Mouse (Mus musculus): Measurements from ENCODE around the gene Paf1. TPM values are rescaled to one million over a fixed set of nuclear protein-coding genes. Genes with fewer than 3 reads are reported as not detected.

Paf1 gene
- polyA plus RNA-seq, 1 experiment, result 44.3 TPM

- H3K36me3 ChIP-seq (ENCODE audit: control insufficient read depth, insufficient read depth), result no peaks in the 10 kb centered on the region
- no peak for TF ChIP-seq USF1 (IDR thresholded peaks at IDR 0.05; ENCODE audit: low read depth)
- TF ChIP-seq FOSL1 (IDR thresholded peaks at IDR 0.05; ENCODE audit: insufficient read depth, low read length, poor library complexity, severe bottlenecking), result no peak
- TF ChIP-seq MYOG (IDR thresholded peaks at IDR 0.05; ENCODE audit: control insufficient read depth, extremely low read depth, insufficient read length), result no peak
- TF ChIP-seq MYOD1 (IDR thresholded peaks at IDR 0.05; ENCODE audit: control insufficient read depth, insufficient read length, low read depth), result no peak
- no peak for TF ChIP-seq MAX (IDR thresholded peaks at IDR 0.05)
- TF ChIP-seq CEBPB (IDR thresholded peaks at IDR 0.05; ENCODE audit: low read depth), result no peak
- TF ChIP-seq CTCF (IDR thresholded peaks at IDR 0.05; ENCODE audit: control insufficient read depth, insufficient read depth, insufficient read length), result no peak
- H3K27me3 ChIP-seq (ENCODE audit: control insufficient read depth, insufficient read depth, insufficient read length), result peaks cover 51% of the 10 kb centered on the region
- no peaks in the 10 kb centered on the region for H3K79me3 ChIP-seq (ENCODE audit: low read depth)
- H3K79me2 ChIP-seq (ENCODE audit: control insufficient read depth, insufficient read depth), result no peaks in the 10 kb centered on the region
- H3K4me3 ChIP-seq (ENCODE audit: insufficient read depth, poor library complexity, severe bottlenecking), result no peak overlapping the region
- H3ac ChIP-seq (ENCODE audit: control insufficient read depth, insufficient read length, low read depth), result no peak overlapping the region
Observed at GRCm38 (mm10) chr7:28447865-28448820, 55.4 kb downstream of the Paf1 start.

Other genes with a start within 250 kb of the Paf1 start
- 410 TPM for gene Fbl, start 223.2 kb upstream of the Paf1 start, polyA plus RNA-seq (2012; fragmentation: generic; extraction: Trizol)
- 5.3 TPM for gene Dyrk1b, start 213.5 kb upstream of the Paf1 start, polyA plus RNA-seq (2012; fragmentation: generic; extraction: Trizol)
- 6.9 TPM for gene Eid2, start 125.1 kb upstream of the Paf1 start, polyA plus RNA-seq (2012; fragmentation: generic; extraction: Trizol)
- 4.3 TPM for gene Eid2b, start 115.2 kb upstream of the Paf1 start, polyA plus RNA-seq (2012; fragmentation: generic; extraction: Trizol)
- gene Selenov, start 101.8 kb upstream of the Paf1 start, polyA plus RNA-seq (2012; fragmentation: generic; extraction: Trizol), result not detected
- gene Dll3, start 90.7 kb upstream of the Paf1 start, polyA plus RNA-seq (2012; fragmentation: generic; extraction: Trizol), result 0.06 TPM
- gene Timm50, start 80.9 kb upstream of the Paf1 start, polyA plus RNA-seq (2012; fragmentation: generic; extraction: Trizol), result 130 TPM
- gene Supt5, start 54.2 kb upstream of the Paf1 start, polyA plus RNA-seq (2012; fragmentation: generic; extraction: Trizol), result 82.4 TPM
- gene Rps16, start 42.3 kb upstream of the Paf1 start, polyA plus RNA-seq (2012; fragmentation: generic; extraction: Trizol), result 6,019 TPM
- gene Plekhg2, start 20.4 kb upstream of the Paf1 start, polyA plus RNA-seq (2012; fragmentation: generic; extraction: Trizol), result 29.0 TPM
- gene Zfp36, start 12.7 kb upstream of the Paf1 start, polyA plus RNA-seq (2012; fragmentation: generic; extraction: Trizol), result 11.2 TPM
- 55.6 TPM for gene Med29, start 243 bp upstream of the Paf1 start, polyA plus RNA-seq (2012; fragmentation: generic; extraction: Trizol)
- not detected for gene Gmfg, start 44.5 kb downstream of the Paf1 start, polyA plus RNA-seq (2012; fragmentation: generic; extraction: Trizol)
- not detected for gene Lrfn1, start 59.0 kb downstream of the Paf1 start, polyA plus RNA-seq (2012; fragmentation: generic; extraction: Trizol)
- gene Ifnl2, start 117.5 kb downstream of the Paf1 start, polyA plus RNA-seq (2012; fragmentation: generic; extraction: Trizol), result not detected
- not detected for gene Ifnl3, start 129.9 kb downstream of the Paf1 start, polyA plus RNA-seq (2012; fragmentation: generic; extraction: Trizol)
- gene Sycn, start 147.9 kb downstream of the Paf1 start, polyA plus RNA-seq (2012; fragmentation: generic; extraction: Trizol), result not detected
- gene Nccrp1, start 154.3 kb downstream of the Paf1 start, polyA plus RNA-seq (2012; fragmentation: generic; extraction: Trizol), result not detected
- 42.6 TPM for gene Samd4b, start 205.2 kb downstream of the Paf1 start, polyA plus RNA-seq (2012; fragmentation: generic; extraction: Trizol)
- gene Pak4, start 205.2 kb downstream of the Paf1 start, polyA plus RNA-seq (2012; fragmentation: generic; extraction: Trizol), result 33.4 TPM
- gene Acp7, start 238.4 kb downstream of the Paf1 start, polyA plus RNA-seq (2012; fragmentation: generic; extraction: Trizol), result not detected

Data from C2C12 (cell line).